Mouse (Mus musculus) hematopoietic multipotent progenitor cell, adult 10-12 weeks (in vitro differentiated cells): ENCODE measurements around the gene Rnf2. TPM values are rescaled to one million over a fixed set of nuclear protein-coding genes. Genes with fewer than 3 reads are reported as not detected.

Experiments
- polyA plus RNA-seq: library from polyadenylated mRNA; stranded (reverse); fragments of >175 nt; gene quantifications from 2 replicates; pipeline ENCODE4 v1.2.3, GENCODE M21; 2012; ENCODE audit warnings: low replicate concordance

Gene Rnf2
- polyA plus RNA-seq = 21.2 and 41.8 TPM in 2 replicates

GRCm38 (mm10) chr1:151500531-151501361 is at the start of gene Rnf2:
Gene Rnf2, minus strand, starts transcription at chr1:151500955.

GRCm38 (mm10) chr1:151428263-151429221 is 72.2 kb downstream of the Rnf2 start, which contains the start of the genes Swt1 and Trmt1l:
Gene Swt1, minus strand, starts transcription at chr1:151428455.
Gene Trmt1l, plus strand, starts transcription at chr1:151428542.

Other genes with a start within 250 kb of the Rnf2 start
- gene Ivns1abp, start 156.5 kb downstream of the Rnf2 start, polyA plus RNA-seq = 65.3 and 97.5 TPM in 2 replicates
- gene Swt1, start 72.5 kb downstream of the Rnf2 start, polyA plus RNA-seq = 0.29 and 2.4 TPM in 2 replicates
- 17.5 and 41.0 TPM in 2 replicates for gene Trmt1l, start 72.4 kb downstream of the Rnf2 start, polyA plus RNA-seq
- gene Fam129a, start 70.2 kb upstream of the Rnf2 start, polyA plus RNA-seq = 32.2 and 64.6 TPM in 2 replicates